Mouse (Mus musculus) liver, postnatal 0 days (tissue): Measurements from ENCODE around the gene Anapc11. TPM values are rescaled to one million over a fixed set of nuclear protein-coding genes. Genes with fewer than 3 reads are reported as not detected.
A peak's percentile ranks its signal among the peaks of the same experiment; 100 is the strongest.

Source experiments
- ATAC-seq: fragments of 200-750 bp; cut with Nextera tagmentation; 2 replicates; pipeline ENCODE4 v1.8.0; 2017; ENCODE audit warnings: mild to moderate bottlenecking, moderate library complexity
- DNase-seq: peaks from one replicate; pipeline ENCODE4 v3.0.0-alpha.2; 2016
- H3K27ac ChIP-seq: fragments of 300-500 bp; sonication (generic); 2 replicates; pipeline ENCODE4 v1.5.1; 2014; ENCODE audit warnings: antibody characterized with exemption, moderate library complexity, mild to moderate bottlenecking, low read depth
- H3K27me3 ChIP-seq: fragments of 300-500 bp; sonication (generic); 2 replicates; pipeline ENCODE4 v1.6.1; 2014; ENCODE audit warnings: low read length, control low read depth, mixed read lengths; ENCODE audit not compliant: insufficient read depth
- H3K36me3 ChIP-seq: fragments of 300-500 bp; sonication (generic); replicated peaks from 2 replicates; pipeline ENCODE4 v1.6.1; 2014; ENCODE audit warnings: mild to moderate bottlenecking, control low read depth, low read length, moderate library complexity, mixed read lengths; ENCODE audit not compliant: insufficient read depth
- H3K4me1 ChIP-seq: fragments of 300-500 bp; sonication (generic); 2 replicates; pipeline ENCODE4 v1.6.1; 2014; ENCODE audit warnings: antibody characterized with exemption, mild to moderate bottlenecking, control low read depth; ENCODE audit not compliant: insufficient read depth
- H3K4me2 ChIP-seq: fragments of 300-500 bp; sonication (generic); 2 replicates; pipeline ENCODE4 v1.6.1; 2014; ENCODE audit warnings: low read depth, mild to moderate bottlenecking, low read length, moderate library complexity, mixed read lengths
- H3K4me3 ChIP-seq: fragments of 300-500 bp; sonication (generic); 2 replicates; pipeline ENCODE4 v1.5.1; 2014; ENCODE audit warnings: low read depth, low read length
- H3K9ac ChIP-seq: fragments of 300-500 bp; sonication (generic); replicated peaks from 2 replicates; pipeline ENCODE4 v1.6.1; 2014; ENCODE audit warnings: mild to moderate bottlenecking, moderate library complexity
- H3K9me3 ChIP-seq: fragments of 300-500 bp; sonication (generic); 2 replicates; pipeline ENCODE4 v1.6.1; 2016; ENCODE audit warnings: mild to moderate bottlenecking, control low read depth, low read length, mixed read lengths
- CTCF ChIP-seq: sonication (generic); IDR thresholded peaks from 2 replicates; pipeline ENCODE4 v1.5.1; 2016; ENCODE audit warnings: antibody characterized with exemption, low read depth
- EP300 ChIP-seq: IDR thresholded peaks from 2 replicates; pipeline ENCODE4 v1.6.1; 2016; ENCODE audit warnings: antibody characterized with exemption, low read depth, mild to moderate bottlenecking
- WGBS: fragments of 180-500 bp; shearing (Covaris S2); extraction: QIAGEN DNeasy Blood & Tissue Kit; methylation state at CpG from one replicate; pipeline ENCODE4 v1.1.7; 2014; ENCODE audit not compliant: insufficient replicate concordance; 5-methylcytosine and 5-hydroxymethylcytosine counted together
- polyA plus RNA-seq: library from polyadenylated mRNA; unstranded; fragments of >200 nt; fragmentation: Nextera tagmentation; extraction: Ambion mirVana; gene quantifications from 2 replicates; pipeline ENCODE4 v1.2.1, GENCODE M21; 2015

Gene Anapc11
- polyA plus RNA-seq, 1 experiment from 2014 or later = 46.1 TPM

DNA sequence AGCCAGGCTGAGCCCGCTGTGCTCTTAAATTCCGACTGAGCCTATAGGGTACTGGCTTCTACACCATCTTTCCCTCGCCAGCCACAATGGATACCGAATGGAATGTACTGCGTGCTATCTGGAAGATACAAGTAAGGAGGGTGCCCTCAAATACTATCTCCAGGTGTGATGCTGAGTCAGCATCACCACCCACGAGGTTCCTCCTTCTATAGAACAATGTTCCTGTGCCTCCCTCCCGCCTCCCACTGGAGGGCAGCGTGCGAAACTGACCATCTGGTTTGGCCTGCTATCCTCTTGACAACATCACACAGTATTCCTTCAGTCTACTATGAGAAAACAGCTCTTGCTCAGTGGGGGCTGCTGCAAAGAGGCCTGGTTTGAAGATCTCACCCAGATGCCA, 33.1 kb upstream of the Anapc11 start:
- Histone ChIP-seq H3K27me3 (no peaks in the 10 kb centered on the region), H3K27ac (no peak overlapping the region), H3K36me3 (peaks cover 90% of the 10 kb centered on the region), H3K4me3 (no peak overlapping the region), H3K4me2 (no peak overlapping the region), H3K4me1 (0 out of 2 replicates have a peak, but pooled peaks cover 3% of the 10 kb centered on the region), H3K9me3 (no peaks in the 10 kb centered on the region), H3K9ac (no peak overlapping the region)
- WGBS = 84% methylated on average over 9 of the region's 9 CpGs
- no peak for DNase-seq
- no peak for ATAC-seq
- TF ChIP-seq CTCF (0 out of 2 replicates have a peak, but pooled peaks have one; percentile 3), EP300 (no peak)

DNA sequence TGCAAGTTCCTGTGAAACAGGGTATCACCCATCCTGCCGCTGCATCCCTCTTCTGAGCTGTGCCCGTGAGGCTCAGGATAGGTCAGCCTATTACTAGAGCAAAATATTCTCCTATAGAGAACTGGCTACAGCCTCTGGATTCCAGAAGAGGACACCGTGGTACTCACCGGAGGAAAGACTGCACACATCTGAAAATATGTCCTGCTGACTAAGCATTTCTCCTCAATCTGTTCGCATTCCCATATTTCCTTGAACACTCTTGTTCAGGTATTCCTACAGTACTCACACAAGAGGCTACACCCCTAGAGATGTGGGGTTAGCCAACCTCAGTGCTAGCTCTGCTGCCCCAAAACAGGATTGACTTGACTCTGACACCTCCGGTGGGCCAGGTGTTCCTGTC, 29.9 kb upstream of the Anapc11 start:
- no peak for TF ChIP-seq EP300
- no peak for TF ChIP-seq CTCF
- ATAC-seq (no peak), DNase-seq (no peak)
- no peak overlapping the region for H3K27ac ChIP-seq
- no peak overlapping the region for H3K4me2 ChIP-seq
- H3K27me3 ChIP-seq = no peaks in the 10 kb centered on the region
- WGBS = 87% methylated on average over 6 of the region's 6 CpGs
- H3K9me3 ChIP-seq = no peaks in the 10 kb centered on the region
- H3K9ac ChIP-seq = no peak overlapping the region
- H3K36me3 ChIP-seq = peaks cover 68% of the 10 kb centered on the region
- H3K4me3 ChIP-seq = no peak overlapping the region
- H3K4me1 ChIP-seq = peaks cover 16% of the 10 kb centered on the region; the same call in 1 of the 2 replicates

DNA sequence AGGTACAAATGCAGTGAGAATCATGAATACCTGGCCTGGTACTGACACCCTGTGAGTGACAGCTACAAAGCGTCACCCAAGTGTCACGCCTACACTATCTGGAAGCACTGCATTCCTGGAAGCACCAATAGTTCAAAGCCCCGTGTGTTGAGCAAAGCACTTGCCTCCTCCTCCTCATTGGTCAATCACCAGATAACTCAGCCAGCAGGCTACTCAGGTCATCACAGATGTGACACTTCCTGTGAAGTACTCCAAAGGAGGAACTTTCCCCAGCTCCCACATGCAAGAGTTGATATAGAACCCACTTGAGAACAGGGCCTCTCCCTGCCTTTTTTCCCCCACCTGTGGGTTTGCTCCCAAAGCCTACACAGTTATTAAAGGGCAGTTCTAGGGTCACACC, 27.1 kb upstream of the Anapc11 start:
- peak overlapping the region; percentile 93 for H3K4me3 ChIP-seq
- peak overlapping the region; percentile 93 for H3K9ac ChIP-seq
- H3K4me1 ChIP-seq = peaks cover 26% of the 10 kb centered on the region
- DNase-seq = peak; percentile 56
- 26% methylated on average over 3 of the region's 3 CpGs for WGBS
- H3K36me3 ChIP-seq = peaks cover 42% of the 10 kb centered on the region
- peak overlapping the region; percentile 86 for H3K27ac ChIP-seq
- no peak for ATAC-seq
- no peaks in the 10 kb centered on the region for H3K27me3 ChIP-seq
- peak overlapping the region; percentile 90 for H3K4me2 ChIP-seq
- no peaks in the 10 kb centered on the region for H3K9me3 ChIP-seq
- TF ChIP-seq EP300 = no peak

DNA sequence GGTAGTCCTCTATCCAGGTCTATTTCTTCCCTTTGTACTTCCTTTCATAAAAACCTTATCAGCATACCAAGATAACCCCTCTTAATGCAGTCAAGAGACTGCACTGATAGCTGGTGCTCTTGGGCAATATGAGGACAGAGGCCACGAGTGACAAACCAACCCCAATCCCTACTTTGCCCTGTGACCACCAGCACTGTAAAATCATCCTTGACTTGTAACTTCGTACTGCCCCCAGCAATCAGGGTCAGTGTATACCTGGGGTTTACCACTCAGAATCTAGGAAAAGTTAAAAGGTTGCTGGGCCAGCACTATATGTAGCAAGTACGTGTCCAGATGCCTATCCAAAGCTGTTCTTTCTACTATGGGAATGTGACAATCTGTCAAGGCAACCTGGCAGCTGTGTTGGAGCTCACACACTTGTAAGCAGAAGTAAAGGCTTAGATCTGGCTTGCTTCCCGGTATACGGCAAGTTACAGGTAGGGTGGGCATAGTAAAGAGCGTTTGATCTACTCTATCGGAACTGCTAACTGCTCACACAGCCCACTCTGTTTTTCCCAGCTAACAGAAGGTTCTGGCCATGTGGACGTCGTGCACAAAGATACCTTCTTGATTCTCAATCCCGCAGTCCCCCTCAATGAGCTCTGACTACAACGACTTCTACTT, 26.3 kb upstream of the Anapc11 start:
- Histone ChIP-seq H3K4me2 (peak overlapping the region; percentile 90), H3K4me3 (peak overlapping the region; percentile 93), H3K27me3 (no peaks in the 10 kb centered on the region), H3K36me3 (peaks cover 34% of the 10 kb centered on the region), H3K27ac (peak overlapping the region; percentile 86), H3K9ac (peak overlapping the region; percentile 93), H3K9me3 (no peaks in the 10 kb centered on the region), H3K4me1 (peaks cover 26% of the 10 kb centered on the region)
- no peak for DNase-seq
- no peak for ATAC-seq
- 6% methylated on average over 11 of the region's 11 CpGs for WGBS
- no peak for TF ChIP-seq EP300
- no peak for TF ChIP-seq CTCF

DNA sequence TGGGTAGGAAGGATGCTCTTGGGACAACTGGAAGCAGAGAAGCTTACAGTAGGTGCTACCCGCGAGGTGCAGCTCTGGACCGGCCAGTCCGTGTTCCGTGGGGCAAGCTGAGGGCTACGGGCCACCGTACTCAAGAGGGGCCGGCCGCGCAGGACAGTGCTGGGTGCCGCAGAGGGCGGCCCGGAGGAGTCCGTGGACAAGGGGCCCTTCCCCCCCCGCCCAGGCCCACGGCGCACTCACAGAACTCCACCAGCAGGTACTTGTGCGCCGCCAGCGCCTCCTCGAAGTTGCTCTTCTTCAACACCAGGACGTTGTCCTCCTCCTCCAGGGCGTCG, 25.8 kb upstream of the Anapc11 start:
- Histone ChIP-seq H3K9me3 (no peaks in the 10 kb centered on the region), H3K9ac (peak overlapping the region; percentile 93), H3K27ac (peak overlapping the region; percentile 86), H3K27me3 (no peaks in the 10 kb centered on the region), H3K4me1 (peaks cover 26% of the 10 kb centered on the region), H3K4me2 (peak overlapping the region; percentile 90), H3K36me3 (peaks cover 29% of the 10 kb centered on the region), H3K4me3 (peak overlapping the region; percentile 93)
- DNase-seq = no peak
- WGBS = under 1% methylated on average over 19 of the region's 24 CpGs
- ATAC-seq = peak; percentile 2; the same call in 1 of the 2 replicates
- TF ChIP-seq CTCF = no peak
- TF ChIP-seq EP300 = no peak

DNA sequence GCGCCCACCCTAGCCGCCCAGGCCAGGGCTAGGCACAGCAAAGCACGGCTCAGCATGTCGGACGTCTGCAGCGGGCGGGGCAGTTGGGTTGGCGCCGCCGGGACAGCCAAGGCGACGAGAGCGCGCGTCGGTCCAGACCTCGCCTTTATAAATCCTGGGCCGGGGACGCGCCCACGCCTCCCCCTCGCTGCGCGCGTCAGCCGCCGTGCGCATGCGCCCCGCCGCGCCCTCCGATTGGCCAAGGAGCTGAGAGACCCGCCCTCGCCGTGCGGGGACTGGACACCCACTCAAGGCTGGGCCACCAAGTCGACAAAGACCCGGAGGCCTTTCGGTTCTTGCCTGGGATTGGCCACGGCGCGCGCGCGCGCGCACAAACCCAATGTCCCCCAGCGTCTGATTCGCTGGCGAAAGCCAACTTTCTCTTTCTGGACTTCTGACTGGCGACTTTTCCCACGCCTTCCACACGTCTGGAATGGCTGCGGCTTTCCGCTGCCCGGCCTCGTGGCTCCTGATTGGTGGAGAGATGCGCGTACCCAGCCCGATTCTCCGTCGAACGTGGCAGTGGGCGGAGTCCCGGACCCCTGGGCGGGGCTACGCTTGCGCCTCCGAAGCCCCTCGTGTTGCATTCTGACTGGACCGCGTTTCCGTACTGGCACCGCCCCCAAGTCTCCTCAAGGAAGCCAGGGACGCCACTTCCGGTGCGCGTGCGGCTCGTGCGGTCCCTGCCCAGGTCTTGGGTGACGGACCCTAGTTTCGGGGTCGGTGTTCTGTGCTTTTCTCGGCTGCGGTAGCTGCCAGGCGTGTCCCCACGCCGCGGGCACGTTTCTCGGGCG, 25.3 kb upstream of the Anapc11 start, which contains the start of gene P4hb:
Gene P4hb (minus strand): TSS at position 502 of the 833 bp plus-strand sequence.
- WGBS = under 1% methylated on average over 92 of the region's 94 CpGs
- Histone ChIP-seq H3K9ac (peak within 1 kb of the TSS; percentile 93), H3K27ac (peak within 1 kb of the TSS; percentile 98), H3K36me3 (peaks cover 27% of the 10 kb centered on the region), H3K4me2 (peak within 1 kb of the TSS; percentile 90), H3K4me1 (peaks cover 27% of the 10 kb centered on the region), H3K27me3 (no peaks in the 10 kb centered on the region), H3K4me3 (peak within 1 kb of the TSS; percentile 93), H3K9me3 (no peaks in the 10 kb centered on the region)
- ATAC-seq (peak; percentile 91), DNase-seq (peak; percentile 99)
- TF ChIP-seq CTCF (no peak), EP300 (peak; percentile 63)
